Mouse (Mus musculus): ENCODE results near the gene Rsph14.

DNA sequence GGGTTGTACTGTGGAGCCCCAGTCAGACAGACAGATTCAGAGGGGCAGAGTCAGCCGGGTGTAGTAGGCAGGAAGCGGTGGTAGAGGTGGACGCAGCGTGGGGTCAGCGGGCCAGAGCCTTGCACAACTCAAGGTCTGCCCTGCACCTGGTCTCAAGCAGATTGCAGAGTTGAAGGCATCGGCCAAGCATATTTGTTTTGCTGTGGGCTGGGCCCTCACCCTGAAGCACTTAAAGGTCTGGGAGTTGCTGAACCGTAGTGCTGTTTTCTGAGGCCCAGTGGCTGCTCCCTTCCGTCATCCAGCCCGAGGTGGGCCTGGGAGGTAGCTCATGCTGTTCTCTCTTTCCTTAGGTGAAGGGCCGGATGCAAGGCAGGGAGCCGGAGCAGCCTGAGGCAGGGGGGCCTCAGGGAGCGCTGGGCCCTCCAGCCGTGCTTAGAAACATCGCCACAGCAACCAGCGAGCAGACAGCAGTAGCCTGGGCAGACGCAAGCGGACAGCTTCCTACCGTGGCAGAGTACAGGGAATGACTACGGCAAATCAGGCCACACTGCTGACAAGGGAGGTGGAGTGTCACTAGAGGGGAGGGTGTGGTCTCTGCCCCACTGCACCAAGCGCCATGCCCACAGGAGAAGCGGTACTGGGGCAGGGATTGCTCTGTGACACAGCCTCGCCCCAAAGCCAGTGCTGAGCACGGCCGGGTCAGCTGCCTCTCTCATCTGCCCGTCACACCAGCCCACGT, 41.6 kb downstream of the Rsph14 start:
- TF ChIP-seq GATA1 (IDR thresholded peaks at IDR 0.05; ENCODE audit: low read length) (no peak), TAL1 (IDR thresholded peaks at IDR 0.05; ENCODE audit: low read length) (no peak)

Measured in erythroblast, embryonic 14.5 days (primary cell).